Mouse (Mus musculus) neural tube, embryonic 12.5 days (tissue): ENCODE results near the gene Chrnd. TPM values are rescaled to one million over a fixed set of nuclear protein-coding genes. Genes with fewer than 3 reads are reported as not detected.

Source experiments
- ATAC-seq: fragments of 200-750 bp; cut with Nextera tagmentation; 2 replicates; pipeline ENCODE4 v1.8.0; 2017; ENCODE audit warnings: low read depth, mild to moderate bottlenecking, moderate TSS enrichment, moderate library complexity; ENCODE audit not compliant: low FRiP score
- H3K27ac ChIP-seq: fragments of 300-500 bp; sonication (generic); 2 replicates; pipeline ENCODE4 v1.5.1; 2016
- H3K27me3 ChIP-seq: fragments of 300-500 bp; sonication (generic); replicated peaks from 2 replicates; pipeline ENCODE4 v1.6.1; 2016; ENCODE audit warnings: mild to moderate bottlenecking
- H3K36me3 ChIP-seq: fragments of 300-500 bp; sonication (generic); 2 replicates; pipeline ENCODE4 v1.6.1; 2016; ENCODE audit warnings: mild to moderate bottlenecking
- H3K4me1 ChIP-seq: fragments of 300-500 bp; sonication (generic); 2 replicates; pipeline ENCODE4 v1.6.1; 2016
- H3K4me2 ChIP-seq: fragments of 300-500 bp; sonication (generic); replicated peaks from 2 replicates; pipeline ENCODE4 v1.6.1; 2016; ENCODE audit warnings: mild to moderate bottlenecking
- H3K4me3 ChIP-seq: fragments of 300-500 bp; sonication (generic); 2 replicates; pipeline ENCODE4 v1.5.1; 2016
- H3K9ac ChIP-seq: fragments of 300-500 bp; sonication (generic); 2 replicates; pipeline ENCODE4 v1.6.1; 2016; ENCODE audit warnings: mild to moderate bottlenecking
- H3K9me3 ChIP-seq: fragments of 300-500 bp; sonication (generic); 2 replicates; pipeline ENCODE4 v1.6.1; 2016; ENCODE audit warnings: mild to moderate bottlenecking
- WGBS: fragments of 180-500 bp; shearing (Covaris S2); methylation state at CpG from one replicate; pipeline ENCODE4 v1.1.7; 2016; 5-methylcytosine and 5-hydroxymethylcytosine counted together
- polyA plus RNA-seq: library from polyadenylated mRNA; unstranded; fragments of >200 nt; fragmentation: Nextera tagmentation; extraction: Ambion mirVana; gene quantifications from 2 replicates; pipeline ENCODE4 v1.2.1, GENCODE M21; 2016

Chrnd gene
- polyA plus RNA-seq, 1 experiment from 2014 or later: 0.53 TPM

- 10% methylated on average over 13 of the region's 13 CpGs for WGBS
- H3K4me1 ChIP-seq: peaks cover 17% of the 10 kb centered on the region
- H3K9ac ChIP-seq: no peak overlapping the region
- H3K27ac ChIP-seq: no peak overlapping the region
- H3K4me3 ChIP-seq: no peak overlapping the region
- no peaks in the 10 kb centered on the region for H3K36me3 ChIP-seq
- H3K27me3 ChIP-seq: peaks cover 64% of the 10 kb centered on the region
- H3K4me2 ChIP-seq: peak overlapping the region; percentile 46
- ATAC-seq: no peak
- H3K9me3 ChIP-seq: no peaks in the 10 kb centered on the region
Observed at GRCm38 (mm10) chr1:87185526-87185925, 4.9 kb upstream of the Chrnd start.

GRCm38 (mm10) chr1:87186261-87187036, 4.0 kb upstream of the Chrnd start:
- WGBS: 2% methylated on average over 54 of the region's 54 CpGs
- Histone ChIP-seq H3K36me3 (no peaks in the 10 kb centered on the region), H3K27ac (no peak overlapping the region), H3K27me3 (peaks cover 64% of the 10 kb centered on the region), H3K4me1 (peaks cover 17% of the 10 kb centered on the region), H3K4me3 (peak overlapping the region; percentile 44), H3K9ac (peak overlapping the region; percentile 55; the same call in 1 of the 2 replicates), H3K4me2 (peak overlapping the region; percentile 93), H3K9me3 (no peaks in the 10 kb centered on the region)
- peak; percentile 42 for ATAC-seq

GRCm38 (mm10) chr1:87187037-87187355, 3.4 kb upstream of the Chrnd start:
- Histone ChIP-seq H3K27ac (no peak overlapping the region), H3K27me3 (peaks cover 59% of the 10 kb centered on the region), H3K9ac (peak overlapping the region; percentile 55; the same call in 1 of the 2 replicates), H3K4me3 (peak overlapping the region; percentile 44), H3K4me2 (peak overlapping the region; percentile 93), H3K9me3 (no peaks in the 10 kb centered on the region), H3K36me3 (no peaks in the 10 kb centered on the region), H3K4me1 (peaks cover 17% of the 10 kb centered on the region)
- ATAC-seq: peak; percentile 23; the same call in 1 of the 2 replicates
- WGBS: 1% methylated on average over 15 of the region's 15 CpGs

GRCm38 (mm10) chr1:87197296-87197695, 6.9 kb downstream of the Chrnd start:
- WGBS: 87% methylated on average over 9 of the region's 9 CpGs
- H3K36me3 ChIP-seq: no peaks in the 10 kb centered on the region
- H3K27ac ChIP-seq: no peak overlapping the region
- H3K27me3 ChIP-seq: no peaks in the 10 kb centered on the region
- H3K4me3 ChIP-seq: no peak overlapping the region
- H3K9me3 ChIP-seq: no peaks in the 10 kb centered on the region
- H3K4me2 ChIP-seq: no peak overlapping the region
- no peak for ATAC-seq
- H3K9ac ChIP-seq: no peak overlapping the region
- no peaks in the 10 kb centered on the region for H3K4me1 ChIP-seq

- Histone ChIP-seq H3K9me3 (no peaks in the 10 kb centered on the region), H3K4me1 (no peaks in the 10 kb centered on the region), H3K27me3 (no peaks in the 10 kb centered on the region), H3K36me3 (no peaks in the 10 kb centered on the region), H3K4me2 (no peak overlapping the region), H3K9ac (no peak overlapping the region), H3K4me3 (no peak overlapping the region), H3K27ac (no peak overlapping the region)
- 83% methylated on average over 12 of the region's 12 CpGs for WGBS
- no peak for ATAC-seq
Observed at GRCm38 (mm10) chr1:87198119-87199065, 8.0 kb downstream of the Chrnd start.

- H3K36me3 ChIP-seq: no peaks in the 10 kb centered on the region
- 75% methylated on average over 2 of the region's 2 CpGs for WGBS
Observed at GRCm38 (mm10) chr1:87200811-87201210, 10.4 kb downstream of the Chrnd start.

GRCm38 (mm10) chr1:87201848-87202247, 11.4 kb downstream of the Chrnd start:
- no peaks in the 10 kb centered on the region for H3K9me3 ChIP-seq
- no peak overlapping the region for H3K27ac ChIP-seq
- H3K9ac ChIP-seq: no peak overlapping the region
- WGBS: 50% methylated on average over 1 of the region's 1 CpGs
- no peaks in the 10 kb centered on the region for H3K36me3 ChIP-seq
- H3K4me1 ChIP-seq: no peaks in the 10 kb centered on the region
- H3K27me3 ChIP-seq: 0 out of 2 replicates have a peak, but pooled peaks cover 7% of the 10 kb centered on the region
- no peak overlapping the region for H3K4me2 ChIP-seq
- no peak overlapping the region for H3K4me3 ChIP-seq
- ATAC-seq: no peak

More at GRCm38 (mm10) chr1:87200811-87201210, 10.4 kb downstream of the Chrnd start:
- Histone ChIP-seq H3K27me3 (0 out of 2 replicates have a peak, but pooled peaks cover 5% of the 10 kb centered on the region), H3K27ac (no peak overlapping the region), H3K9ac (no peak overlapping the region), H3K9me3 (no peaks in the 10 kb centered on the region), H3K4me2 (no peak overlapping the region), H3K4me1 (no peaks in the 10 kb centered on the region), H3K4me3 (no peak overlapping the region)
- no peak for ATAC-seq

GRCm38 (mm10) chr1:87203779-87204178, 13.4 kb downstream of the Chrnd start:
- Histone ChIP-seq H3K4me2 (no peak overlapping the region), H3K9ac (no peak overlapping the region), H3K4me3 (no peak overlapping the region), H3K27me3 (0 out of 2 replicates have a peak, but pooled peaks cover 15% of the 10 kb centered on the region), H3K36me3 (no peaks in the 10 kb centered on the region), H3K27ac (no peak overlapping the region), H3K4me1 (no peaks in the 10 kb centered on the region), H3K9me3 (no peaks in the 10 kb centered on the region)
- WGBS: 84% methylated on average over 5 of the region's 5 CpGs
- ATAC-seq: no peak

GRCm38 (mm10) chr1:87204465-87204864, 14.1 kb downstream of the Chrnd start, which contains the start of gene Chrng:
Gene Chrng, plus strand, starts transcription at chr1:87204657.
- H3K27me3 ChIP-seq: 0 out of 2 replicates have a peak, but pooled peaks cover 15% of the 10 kb centered on the region
- H3K27ac ChIP-seq: no peak within 1 kb of the TSS
- no peak within 1 kb of the TSS for H3K9ac ChIP-seq
- no peak within 1 kb of the TSS for H3K4me3 ChIP-seq
- H3K4me2 ChIP-seq: no peak within 1 kb of the TSS
- H3K36me3 ChIP-seq: no peaks in the 10 kb centered on the region
- no peaks in the 10 kb centered on the region for H3K4me1 ChIP-seq
- H3K9me3 ChIP-seq: no peaks in the 10 kb centered on the region
- ATAC-seq: no peak
- WGBS: 88% methylated on average over 7 of the region's 7 CpGs

- no peak for ATAC-seq
- H3K9ac ChIP-seq: no peak overlapping the region
- no peak overlapping the region for H3K4me2 ChIP-seq
- 65% methylated on average over 6 of the region's 6 CpGs for WGBS
- no peaks in the 10 kb centered on the region for H3K36me3 ChIP-seq
- H3K9me3 ChIP-seq: no peaks in the 10 kb centered on the region
- H3K27me3 ChIP-seq: 0 out of 2 replicates have a peak, but pooled peaks cover 15% of the 10 kb centered on the region
- no peaks in the 10 kb centered on the region for H3K4me1 ChIP-seq
- H3K4me3 ChIP-seq: no peak overlapping the region
- no peak overlapping the region for H3K27ac ChIP-seq
Observed at GRCm38 (mm10) chr1:87205038-87205437, 14.6 kb downstream of the Chrnd start.

GRCm38 (mm10) chr1:87205502-87205901, 15.1 kb downstream of the Chrnd start:
- H3K4me2 ChIP-seq: no peak overlapping the region
- H3K27me3 ChIP-seq: 0 out of 2 replicates have a peak, but pooled peaks cover 15% of the 10 kb centered on the region
- ATAC-seq: no peak
- no peaks in the 10 kb centered on the region for H3K36me3 ChIP-seq
- no peak overlapping the region for H3K27ac ChIP-seq
- 49% methylated on average over 3 of the region's 3 CpGs for WGBS
- no peaks in the 10 kb centered on the region for H3K4me1 ChIP-seq
- H3K9me3 ChIP-seq: no peaks in the 10 kb centered on the region
- no peak overlapping the region for H3K4me3 ChIP-seq
- no peak overlapping the region for H3K9ac ChIP-seq

- Histone ChIP-seq H3K4me2 (no peak overlapping the region; the same call in 1 of the 2 replicates), H3K4me3 (no peak overlapping the region), H3K9me3 (no peaks in the 10 kb centered on the region), H3K9ac (no peak overlapping the region), H3K27ac (no peak overlapping the region), H3K4me1 (no peaks in the 10 kb centered on the region), H3K27me3 (0 out of 2 replicates have a peak, but pooled peaks cover 15% of the 10 kb centered on the region), H3K36me3 (no peaks in the 10 kb centered on the region)
- 18% methylated on average over 17 of the region's 17 CpGs for WGBS
- ATAC-seq: no peak
Observed at GRCm38 (mm10) chr1:87206339-87206738, 15.9 kb downstream of the Chrnd start.
